Mouse (Mus musculus): Measurements from ENCODE around the gene Cmss1. TPM values are rescaled to one million over a fixed set of nuclear protein-coding genes. Genes with fewer than 3 reads are reported as not detected.

Gene Cmss1
- polyA plus RNA-seq, 1 experiment from 2014 or later, result 45.2 TPM

DNA sequence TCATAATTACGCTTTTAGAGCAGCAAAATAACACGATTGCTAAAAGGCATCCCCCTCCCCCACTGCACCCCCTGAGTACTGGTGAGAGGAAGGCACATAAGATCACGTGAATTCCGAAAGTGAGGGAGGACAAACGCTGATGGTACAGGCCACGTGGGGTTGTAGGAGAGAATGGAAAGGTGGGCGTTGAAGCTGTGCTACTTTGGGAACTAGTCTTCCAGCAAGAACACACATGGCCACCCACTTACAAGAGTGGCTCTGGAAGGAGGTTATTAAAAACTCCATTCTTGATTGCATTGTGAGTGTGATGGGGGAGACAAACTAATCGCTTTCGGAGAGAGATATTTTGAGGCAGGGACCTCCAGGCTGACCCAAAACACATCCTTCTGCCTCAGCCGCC lies 247.4 kb downstream of the Cmss1 start:
- 92% methylated on average over 10 of the region's 10 CpGs for WGBS
- Histone ChIP-seq H3K4me3 (replicated peaks) (no peak overlapping the region), H3K9ac (no peak overlapping the region), H3K27ac (no peak overlapping the region), H3K27me3 (replicated peaks) (no peaks in the 10 kb centered on the region), H3K9me3 (no peaks in the 10 kb centered on the region), H3K36me3 (no peaks in the 10 kb centered on the region), H3K4me2 (replicated peaks) (no peak overlapping the region), H3K4me1 (replicated peaks) (peaks cover 5% of the 10 kb centered on the region; the same call in 1 of the 2 replicates)
- ATAC-seq, result no peak

DNA sequence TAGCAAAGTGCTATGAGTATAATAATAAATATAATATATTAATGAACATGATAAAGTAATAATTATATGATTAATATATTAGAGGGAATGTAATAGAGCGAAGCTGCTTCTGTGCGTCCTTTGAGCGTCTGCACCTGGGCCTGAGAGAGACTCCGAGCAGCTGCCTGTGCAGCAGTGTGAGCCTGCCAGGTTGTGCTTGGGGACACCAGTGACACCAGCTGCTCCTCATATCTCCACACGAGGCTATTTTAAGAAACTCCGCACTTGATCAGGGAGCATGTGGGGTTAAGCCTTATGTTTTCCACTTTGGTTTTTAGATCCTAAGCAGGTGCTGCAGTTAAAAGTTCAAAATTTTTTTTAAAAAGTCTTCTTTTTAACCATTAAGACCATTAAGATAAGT lies 249.7 kb downstream of the Cmss1 start:
- Histone ChIP-seq H3K27me3 (replicated peaks) (no peaks in the 10 kb centered on the region), H3K4me2 (replicated peaks) (no peak overlapping the region), H3K4me1 (replicated peaks) (no peaks in the 10 kb centered on the region), H3K36me3 (no peaks in the 10 kb centered on the region), H3K27ac (no peak overlapping the region), H3K9ac (no peak overlapping the region), H3K9me3 (no peaks in the 10 kb centered on the region), H3K4me3 (replicated peaks) (no peak overlapping the region)
- 87% methylated on average over 6 of the region's 6 CpGs for WGBS
- no peak for ATAC-seq

- Histone ChIP-seq H3K4me1 (replicated peaks) (no peaks in the 10 kb centered on the region), H3K4me2 (replicated peaks) (no peak overlapping the region), H3K9ac (no peak overlapping the region), H3K27ac (no peak overlapping the region), H3K27me3 (replicated peaks) (no peaks in the 10 kb centered on the region), H3K9me3 (no peaks in the 10 kb centered on the region), H3K4me3 (replicated peaks) (no peak overlapping the region), H3K36me3 (no peaks in the 10 kb centered on the region)
- WGBS, result 80% methylated on average over 6 of the region's 6 CpGs
- ATAC-seq, result no peak
These were observed 250.2 kb downstream of the Cmss1 start for GRCm38 (mm10) chr16:57356454-57356853.

DNA sequence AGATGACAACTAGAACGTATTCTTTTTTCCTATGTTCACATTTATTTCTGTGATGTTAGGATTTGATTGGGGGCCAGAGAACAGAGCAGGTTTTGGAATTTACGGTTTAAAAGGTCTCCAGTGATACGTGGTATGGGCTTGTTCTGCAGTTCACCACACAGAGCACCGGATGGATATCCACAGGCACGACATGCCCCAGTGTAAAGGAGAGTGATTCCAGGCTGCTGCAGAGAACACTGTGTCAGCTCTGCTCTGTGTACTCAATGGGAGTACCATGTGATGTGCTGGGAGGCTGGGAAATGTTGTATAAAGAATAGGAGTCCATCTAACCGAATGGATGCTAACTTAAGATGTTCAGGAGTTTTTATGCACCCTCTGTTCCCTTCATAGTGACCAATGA lies 252.7 kb downstream of the Cmss1 start:
- Histone ChIP-seq H3K27me3 (replicated peaks) (no peaks in the 10 kb centered on the region), H3K9ac (no peak overlapping the region), H3K36me3 (no peaks in the 10 kb centered on the region), H3K4me3 (replicated peaks) (no peak overlapping the region), H3K4me2 (replicated peaks) (no peak overlapping the region), H3K4me1 (replicated peaks) (no peaks in the 10 kb centered on the region), H3K27ac (no peak overlapping the region), H3K9me3 (no peaks in the 10 kb centered on the region)
- no peak for ATAC-seq
- WGBS, result 53% methylated on average over 6 of the region's 6 CpGs

- Histone ChIP-seq H3K9me3 (no peaks in the 10 kb centered on the region), H3K27me3 (replicated peaks) (no peaks in the 10 kb centered on the region), H3K4me2 (replicated peaks) (no peak overlapping the region), H3K36me3 (no peaks in the 10 kb centered on the region), H3K4me1 (replicated peaks) (no peaks in the 10 kb centered on the region), H3K9ac (no peak overlapping the region), H3K4me3 (replicated peaks) (no peak overlapping the region), H3K27ac (no peak overlapping the region)
- 84% methylated on average over 11 of the region's 11 CpGs for WGBS
- no peak for ATAC-seq
These were observed 253.4 kb downstream of the Cmss1 start for GRCm38 (mm10) chr16:57353166-57353721.

DNA sequence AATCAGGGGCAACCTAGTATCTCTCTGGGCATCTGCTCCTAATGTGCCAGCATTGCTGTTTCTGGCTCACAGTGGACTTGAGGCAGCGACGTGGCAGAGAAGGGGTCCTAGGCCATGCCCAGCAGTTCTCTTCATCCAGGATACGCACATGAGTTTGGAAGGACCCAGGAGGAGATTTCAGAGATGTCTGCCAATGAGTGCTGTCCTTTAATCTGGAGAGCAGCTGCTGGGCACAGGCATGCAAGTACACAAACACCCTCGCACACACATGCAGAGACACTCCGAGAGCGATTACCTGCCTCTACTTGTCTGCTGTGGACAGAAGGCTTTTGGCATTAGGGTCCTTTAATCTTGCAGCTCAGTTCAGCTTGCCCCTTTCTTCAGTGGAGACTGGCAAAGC lies 253.9 kb downstream of the Cmss1 start, which contains the start of gene Filip1l:
Gene Filip1l (plus strand): TSS at position 343 of the 400 bp plus-strand sequence.
- Histone ChIP-seq H3K9me3 (no peaks in the 10 kb centered on the region), H3K27me3 (replicated peaks) (no peaks in the 10 kb centered on the region), H3K27ac (no peak within 1 kb of the TSS), H3K4me3 (replicated peaks) (no peak within 1 kb of the TSS), H3K9ac (no peak within 1 kb of the TSS), H3K36me3 (no peaks in the 10 kb centered on the region), H3K4me2 (replicated peaks) (no peak within 1 kb of the TSS), H3K4me1 (replicated peaks) (no peaks in the 10 kb centered on the region)
- no peak for ATAC-seq
- whole genome bisulfite sequencing, result 84% methylated on average over 6 of the region's 6 CpGs

DNA sequence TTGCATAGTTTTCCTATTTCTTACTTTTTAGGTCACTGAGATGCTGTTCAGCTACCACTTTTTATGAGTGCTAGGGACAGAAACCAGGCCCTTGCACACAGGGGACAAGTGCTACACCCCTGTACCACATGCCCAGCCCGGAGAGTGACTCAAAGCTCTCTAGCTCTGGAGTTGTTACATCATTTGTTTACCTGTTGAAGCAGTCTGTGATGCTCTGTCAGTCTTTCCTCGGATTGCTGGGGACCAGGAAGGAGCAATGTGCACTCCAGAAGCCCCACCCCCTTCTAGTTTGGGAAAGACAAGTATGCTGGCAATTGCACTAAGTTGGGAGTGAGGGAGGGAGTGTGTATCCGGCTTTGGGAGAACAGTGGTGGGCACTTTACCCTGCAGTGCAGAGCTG lies 257.0 kb downstream of the Cmss1 start:
- H3K9me3 ChIP-seq, result no peaks in the 10 kb centered on the region
- no peak overlapping the region for H3K9ac ChIP-seq
- no peak overlapping the region for H3K27ac ChIP-seq
- 22% methylated on average over 3 of the region's 3 CpGs for WGBS
- H3K4me1 ChIP-seq (replicated peaks), result no peaks in the 10 kb centered on the region
- H3K4me2 ChIP-seq (replicated peaks), result no peak overlapping the region
- no peak for ATAC-seq
- H3K27me3 ChIP-seq (replicated peaks), result no peaks in the 10 kb centered on the region
- no peak overlapping the region for H3K4me3 ChIP-seq (replicated peaks)
- no peaks in the 10 kb centered on the region for H3K36me3 ChIP-seq

DNA sequence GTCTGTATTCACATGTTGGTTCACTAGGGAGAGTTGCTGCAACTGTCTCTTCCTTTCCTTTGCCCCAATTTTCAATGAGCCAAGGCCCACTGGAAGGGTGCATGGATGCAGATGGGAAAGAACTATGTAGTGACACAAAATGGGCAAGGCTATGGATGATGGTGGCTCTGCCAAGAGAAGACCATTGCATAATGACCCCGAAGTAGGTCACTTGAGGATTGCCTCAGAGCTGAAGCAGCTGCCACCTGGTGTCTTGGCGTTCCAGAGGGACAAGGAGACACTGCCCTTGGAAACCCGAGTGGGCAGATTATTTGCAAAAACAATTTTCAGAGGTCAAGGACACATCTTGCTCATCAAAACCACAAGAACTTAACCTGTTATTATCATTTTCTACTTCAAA lies 257.6 kb downstream of the Cmss1 start:
- 87% methylated on average over 3 of the region's 3 CpGs for WGBS

GRCm38 (mm10) chr16:57346258-57346657 lies 260.4 kb downstream of the Cmss1 start:
- Histone ChIP-seq H3K4me1 (replicated peaks) (no peaks in the 10 kb centered on the region), H3K27ac (no peak overlapping the region), H3K27me3 (replicated peaks) (no peaks in the 10 kb centered on the region), H3K4me3 (replicated peaks) (no peak overlapping the region), H3K4me2 (replicated peaks) (no peak overlapping the region), H3K36me3 (no peaks in the 10 kb centered on the region), H3K9me3 (no peaks in the 10 kb centered on the region), H3K9ac (no peak overlapping the region)
- ATAC-seq, result no peak
- 90% methylated on average over 3 of the region's 3 CpGs for WGBS

More for the DNA sequence above, 257.6 kb downstream of the Cmss1 start:
- Histone ChIP-seq H3K27me3 (replicated peaks) (no peaks in the 10 kb centered on the region), H3K27ac (no peak overlapping the region), H3K36me3 (no peaks in the 10 kb centered on the region), H3K4me2 (replicated peaks) (no peak overlapping the region), H3K4me3 (replicated peaks) (no peak overlapping the region), H3K4me1 (replicated peaks) (no peaks in the 10 kb centered on the region), H3K9ac (no peak overlapping the region), H3K9me3 (no peaks in the 10 kb centered on the region)
- ATAC-seq, result no peak

GRCm38 (mm10) chr16:57340613-57340898 lies 266.1 kb downstream of the Cmss1 start:
- Histone ChIP-seq H3K4me3 (replicated peaks) (no peak overlapping the region), H3K9ac (no peak overlapping the region), H3K4me1 (replicated peaks) (no peaks in the 10 kb centered on the region; the same call in 1 of the 2 replicates), H3K27me3 (replicated peaks) (no peaks in the 10 kb centered on the region), H3K4me2 (replicated peaks) (no peak overlapping the region), H3K27ac (no peak overlapping the region), H3K9me3 (no peaks in the 10 kb centered on the region), H3K36me3 (no peaks in the 10 kb centered on the region)
- WGBS, result 63% methylated on average over 5 of the region's 5 CpGs
- no peak for ATAC-seq

GRCm38 (mm10) chr16:57339765-57340612 lies 266.7 kb downstream of the Cmss1 start:
- H3K27me3 ChIP-seq (replicated peaks), result no peaks in the 10 kb centered on the region
- H3K27ac ChIP-seq, result no peak overlapping the region
- H3K4me1 ChIP-seq (replicated peaks), result no peaks in the 10 kb centered on the region; the same call in 1 of the 2 replicates
- no peak for ATAC-seq
- no peaks in the 10 kb centered on the region for H3K9me3 ChIP-seq
- no peak overlapping the region for H3K9ac ChIP-seq
- H3K36me3 ChIP-seq, result no peaks in the 10 kb centered on the region
- 89% methylated on average over 8 of the region's 8 CpGs for WGBS
- no peak overlapping the region for H3K4me3 ChIP-seq (replicated peaks)
- H3K4me2 ChIP-seq (replicated peaks), result no peak overlapping the region

DNA sequence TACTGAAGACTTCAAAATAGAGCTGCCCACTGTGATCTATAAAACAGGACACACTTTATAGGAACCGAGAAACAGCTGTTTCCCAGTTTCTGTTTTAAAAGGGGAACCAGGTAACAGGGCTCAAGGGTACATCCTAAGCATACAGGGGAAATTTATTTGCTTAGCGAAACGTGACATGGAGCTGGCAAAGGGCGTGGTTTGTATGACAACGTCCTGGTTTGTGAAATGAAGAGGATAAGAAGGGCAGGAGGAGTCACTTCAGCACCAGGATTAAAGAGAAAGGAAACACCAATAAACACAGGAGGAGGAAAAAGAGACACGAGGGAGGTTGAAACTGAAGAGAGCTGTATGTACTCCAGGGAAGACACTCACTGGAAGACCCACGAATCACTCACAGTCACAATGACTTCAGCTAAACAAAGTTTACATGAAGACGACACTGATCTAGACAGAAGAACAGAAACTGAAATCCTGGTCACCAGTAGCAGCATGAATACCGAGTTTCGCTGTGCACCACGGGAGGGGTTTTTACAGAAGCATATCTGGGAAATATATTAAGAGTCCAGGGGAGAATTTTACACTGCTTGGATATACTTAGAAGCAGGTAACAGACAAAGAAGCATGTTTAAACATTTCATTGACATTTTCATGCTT lies 269.8 kb downstream of the Cmss1 start:
- 0 out of 2 replicates have a peak overlapping the region, but pooled peaks have one; percentile 3 for H3K4me2 ChIP-seq (replicated peaks)
- H3K9ac ChIP-seq, result no peak overlapping the region
- WGBS, result 49% methylated on average over 11 of the region's 11 CpGs
- no peaks in the 10 kb centered on the region for H3K36me3 ChIP-seq
- no peaks in the 10 kb centered on the region for H3K9me3 ChIP-seq
- H3K27me3 ChIP-seq (replicated peaks), result no peaks in the 10 kb centered on the region
- no peak overlapping the region for H3K4me3 ChIP-seq (replicated peaks)
- no peak; the same call in 1 of the 2 replicates for ATAC-seq
- H3K27ac ChIP-seq, result no peak overlapping the region
- no peaks in the 10 kb centered on the region; the same call in 1 of the 2 replicates for H3K4me1 ChIP-seq (replicated peaks)
